Comparison of ENCODE assay signal across 8 mouse cellular contexts in the genomic region with DNA sequence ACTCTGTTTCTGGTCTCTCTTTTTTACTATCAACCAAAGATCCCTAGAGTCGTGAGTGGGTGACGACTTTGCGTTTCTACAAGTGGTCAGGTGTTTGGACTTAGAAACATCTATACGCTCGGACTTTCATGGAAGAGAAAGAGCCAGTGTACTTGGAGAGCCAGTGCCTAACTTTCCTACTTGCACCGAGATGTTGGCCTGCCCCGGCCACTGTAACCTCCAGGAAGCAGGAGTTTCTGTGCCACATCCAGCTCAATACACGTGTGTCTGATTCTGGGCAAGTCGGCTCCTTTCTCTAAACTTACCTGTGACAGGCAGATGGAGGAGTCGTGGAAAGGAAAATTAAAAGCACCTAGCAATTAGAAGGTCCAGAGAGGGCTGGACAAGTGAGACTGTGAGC. TPM values are rescaled to one million over a fixed set of nuclear protein-coding genes. Genes with fewer than 3 reads are reported as not detected.
DNase-seq lines count a peak whose midpoint lies in the region; ATAC-seq and TF ChIP-seq lines count a peak whose summit lies in the region.

A gene (plus strand): TSS at position 301 of the 400 bp plus-strand sequence.

- no peak within 1 kb of the TSS for H3K27ac ChIP-seq in lung, embryonic 15.5 days
- H3K27ac ChIP-seq in forebrain, embryonic 16.5 days (ENCODE audit: low read length) = no peak within 1 kb of the TSS
- peak within 1 kb of the TSS; percentile 15; the same call in 1 of the 2 replicates for H3K27ac ChIP-seq in hindbrain, postnatal 0 days
- no peak within 1 kb of the TSS for H3K27ac ChIP-seq in neural tube, embryonic 14.5 days (ENCODE audit: low read depth, low read length)

- peaks cover 28% of the 10 kb centered on the region for H3K4me1 ChIP-seq in lung, embryonic 15.5 days
- H3K4me1 ChIP-seq in forebrain, embryonic 16.5 days (replicated peaks; ENCODE audit: control insufficient read depth, insufficient read depth, low read length) = peaks cover 22% of the 10 kb centered on the region
- H3K4me1 ChIP-seq in hindbrain, postnatal 0 days (ENCODE audit: insufficient read depth, low read length) = peaks cover 5% of the 10 kb centered on the region; the same call in 1 of the 2 replicates
- 0 out of 2 replicates have a peak, but pooled peaks cover 2% of the 10 kb centered on the region for H3K4me1 ChIP-seq in neural tube, embryonic 14.5 days (ENCODE audit: control insufficient read depth, insufficient read depth, low read length)

- ATAC-seq in lung, embryonic 15.5 days (ENCODE audit: borderline replicate concordance, extremely low read depth, low FRiP score, low TSS enrichment) = no peak
- ATAC-seq in forebrain, embryonic 16.5 days = no peak
- ATAC-seq in hindbrain, postnatal 0 days = no peak
- ATAC-seq in neural tube, embryonic 14.5 days (ENCODE audit: low read depth) = no peak
- no peak for ATAC-seq in activated CD4-positive, CD25-positive, alpha-beta regulatory T cell, adult 4 months
- ATAC-seq in cerebellum, adult (ENCODE audit: insufficient number of reproducible peaks, low FRiP score, low TSS enrichment) = no peak

- H3K9me3 ChIP-seq in lung, embryonic 15.5 days = no peaks in the 10 kb centered on the region
- H3K9me3 ChIP-seq in forebrain, embryonic 16.5 days (ENCODE audit: control insufficient read depth, low read length) = no peaks in the 10 kb centered on the region
- no peaks in the 10 kb centered on the region for H3K9me3 ChIP-seq in hindbrain, postnatal 0 days (ENCODE audit: low read length)
- H3K9me3 ChIP-seq in neural tube, embryonic 14.5 days (ENCODE audit: control insufficient read depth, low read length) = no peaks in the 10 kb centered on the region

- H3K27me3 ChIP-seq in lung, embryonic 15.5 days = peaks cover 94% of the 10 kb centered on the region
- H3K27me3 ChIP-seq in forebrain, embryonic 16.5 days (replicated peaks; ENCODE audit: control insufficient read depth, insufficient read depth, low read length) = peaks cover 67% of the 10 kb centered on the region
- H3K27me3 ChIP-seq in hindbrain, postnatal 0 days (ENCODE audit: insufficient read depth, low read length) = peaks cover 24% of the 10 kb centered on the region
- peaks cover 38% of the 10 kb centered on the region for H3K27me3 ChIP-seq in neural tube, embryonic 14.5 days (ENCODE audit: control insufficient read depth, insufficient read depth, low read length)

- TF ChIP-seq CTCF in hindbrain, postnatal 0 days (IDR thresholded peaks at IDR 0.05; ENCODE audit: low read depth) = no peak

- no peak for DNase-seq in lung, postnatal 4 days
- no peak for DNase-seq in hindbrain, postnatal 0 days (ENCODE audit: low spot score)
- no peak for DNase-seq in layer of hippocampus, postnatal 14 days (ENCODE audit: low spot score in 2 of 2)

- peak within 1 kb of the TSS; percentile 41 for H3K4me3 ChIP-seq in lung, embryonic 15.5 days
- peak within 1 kb of the TSS; percentile 46 for H3K4me3 ChIP-seq in forebrain, embryonic 16.5 days (replicated peaks; ENCODE audit: low read length)
- H3K4me3 ChIP-seq in hindbrain, postnatal 0 days (ENCODE audit: low read length) = peak within 1 kb of the TSS; percentile 48
- peak within 1 kb of the TSS; percentile 33 for H3K4me3 ChIP-seq in neural tube, embryonic 14.5 days (ENCODE audit: low read depth, low read length)

- H3K4me2 ChIP-seq in lung, embryonic 15.5 days = peak within 1 kb of the TSS; percentile 82
- H3K4me2 ChIP-seq in forebrain, embryonic 16.5 days (ENCODE audit: low read length) = peak within 1 kb of the TSS; percentile 86
- peak within 1 kb of the TSS; percentile 83 for H3K4me2 ChIP-seq in hindbrain, postnatal 0 days (ENCODE audit: low read depth, low read length)
- peak within 1 kb of the TSS; percentile 61 for H3K4me2 ChIP-seq in neural tube, embryonic 14.5 days (ENCODE audit: low read depth, low read length)

- WGBS in lung, embryonic 15.5 days = 7% methylated on average over 10 of the region's 10 CpGs
- WGBS in forebrain, embryonic 16.5 days = 4% methylated on average over 10 of the region's 10 CpGs
- 6% methylated on average over 10 of the region's 10 CpGs for WGBS in hindbrain, postnatal 0 days
- 8% methylated on average over 10 of the region's 10 CpGs for WGBS in neural tube, embryonic 14.5 days

- peak within 1 kb of the TSS; percentile 16; the same call in 1 of the 2 replicates for H3K9ac ChIP-seq in lung, embryonic 15.5 days
- peak within 1 kb of the TSS; percentile 59 for H3K9ac ChIP-seq in forebrain, embryonic 16.5 days (replicated peaks; ENCODE audit: low read depth, low read length)
- H3K9ac ChIP-seq in hindbrain, postnatal 0 days (replicated peaks; ENCODE audit: low read length) = peak within 1 kb of the TSS; percentile 40; the same call in 1 of the 2 replicates
- peak within 1 kb of the TSS; percentile 34 for H3K9ac ChIP-seq in neural tube, embryonic 14.5 days (replicated peaks; ENCODE audit: low read depth, low read length)

- H3K36me3 ChIP-seq in lung, embryonic 15.5 days = no peaks in the 10 kb centered on the region
- H3K36me3 ChIP-seq in forebrain, embryonic 16.5 days (ENCODE audit: control insufficient read depth, insufficient read depth) = 0 out of 2 replicates have a peak, but pooled peaks cover 3% of the 10 kb centered on the region
- no peaks in the 10 kb centered on the region for H3K36me3 ChIP-seq in hindbrain, postnatal 0 days (ENCODE audit: insufficient read depth, low read length)
- H3K36me3 ChIP-seq in neural tube, embryonic 14.5 days (ENCODE audit: control insufficient read depth, insufficient read depth, low read length) = 0 out of 2 replicates have a peak, but pooled peaks cover 6% of the 10 kb centered on the region

RNA-seq across cellular contexts. Expression of the gene that starts here (rescaled TPM):
- 1.5 and 1.7 TPM in 2 replicates for polyA plus RNA-seq in lung, embryonic 15.5 days (2015; fragmentation: Nextera tagmentation; extraction: Ambion mirVana)
- 1.5 and 2.8 TPM in 2 replicates for polyA plus RNA-seq in forebrain, embryonic 16.5 days (2015; fragmentation: Nextera tagmentation; extraction: Ambion mirVana)
- 2.1 and 2.6 TPM in 2 replicates for total RNA-seq in hindbrain, postnatal 0 days (2014; rRNA removed)
- 6.6 and 6.9 TPM in 2 replicates for polyA plus RNA-seq in hindbrain, postnatal 0 days (2015; fragmentation: Nextera tagmentation; extraction: Ambion mirVana)
- polyA plus RNA-seq in neural tube, embryonic 14.5 days (2014; fragmentation: Nextera tagmentation; extraction: Ambion mirVana) = 5.5 and 5.9 TPM in 2 replicates
- total RNA-seq in layer of hippocampus, postnatal 14 days (2021) = 1 to 10 TPM; 5.8 to 5.9 TPM
- not detected for polyA plus RNA-seq in activated CD4-positive, CD25-positive, alpha-beta regulatory T cell, adult 4 months (2017; shearing (Covaris generic))
